Mouse (Mus musculus) stomach, embryonic 14.5 days (tissue): ENCODE measurements around the gene Taf4. TPM values are rescaled to one million over a fixed set of nuclear protein-coding genes. Genes with fewer than 3 reads are reported as not detected.
A peak's percentile ranks its signal among the peaks of the same experiment; 100 is the strongest.

Source experiments
- ATAC-seq: fragments of 200-750 bp; cut with Nextera tagmentation; 2 replicates; pipeline ENCODE4 v1.8.0; 2017; ENCODE audit warnings: low read depth, moderate TSS enrichment; ENCODE audit not compliant: insufficient number of reproducible peaks, insufficient read depth, low FRiP score
- H3K27ac ChIP-seq: fragments of 300-500 bp; sonication (generic); 2 replicates; pipeline ENCODE4 v1.5.1; 2014; ENCODE audit warnings: mild to moderate bottlenecking, low read length, moderate library complexity, mixed read lengths
- H3K27me3 ChIP-seq: fragments of 300-500 bp; sonication (generic); 2 replicates; pipeline ENCODE4 v1.6.1; 2014; ENCODE audit warnings: low read length, control low read depth, mixed read lengths; ENCODE audit not compliant: control insufficient read depth, insufficient read depth
- H3K36me3 ChIP-seq: fragments of 300-500 bp; sonication (generic); 2 replicates; pipeline ENCODE4 v1.6.1; 2014; ENCODE audit warnings: mild to moderate bottlenecking, control low read depth, low read length, moderate library complexity, mixed read lengths; ENCODE audit not compliant: control insufficient read depth, insufficient read depth
- H3K4me1 ChIP-seq: fragments of 300-500 bp; sonication (generic); 2 replicates; pipeline ENCODE4 v1.6.1; 2014; ENCODE audit warnings: low read length, control low read depth, mixed read lengths; ENCODE audit not compliant: control insufficient read depth, insufficient read depth
- H3K4me2 ChIP-seq: fragments of 300-500 bp; sonication (generic); replicated peaks from 2 replicates; pipeline ENCODE4 v1.6.1; 2014; ENCODE audit warnings: low read depth, low read length, control low read depth
- H3K4me3 ChIP-seq: fragments of 300-500 bp; sonication (generic); 2 replicates; pipeline ENCODE4 v1.5.1; 2014; ENCODE audit warnings: low read depth, low read length, control low read depth
- H3K9ac ChIP-seq: fragments of 300-500 bp; sonication (generic); replicated peaks from 2 replicates; pipeline ENCODE4 v1.6.1; 2014; ENCODE audit warnings: low read depth, mild to moderate bottlenecking, control low read depth, low read length, moderate library complexity, mixed read lengths
- H3K9me3 ChIP-seq: fragments of 300-500 bp; sonication (generic); 2 replicates; pipeline ENCODE4 v1.6.1; 2016; ENCODE audit warnings: low read depth, low read length, control low read depth; ENCODE audit not compliant: control insufficient read depth
- WGBS: fragments of 180-500 bp; shearing (Covaris S2); extraction: QIAGEN DNeasy Blood & Tissue Kit; methylation state at CpG from one replicate; pipeline ENCODE4 v1.1.7; 2014; 5-methylcytosine and 5-hydroxymethylcytosine counted together
- polyA plus RNA-seq: library from polyadenylated mRNA; unstranded; fragments of >200 nt; fragmentation: Nextera tagmentation; extraction: Ambion mirVana; gene quantifications from 2 replicates; pipeline ENCODE4 v1.2.1, GENCODE M21; 2014

Gene Taf4
- polyA plus RNA-seq, 1 experiment from 2014 or later = 6.8 TPM

GRCm38 (mm10) chr2:179978250-179978649, 1.8 kb upstream of the Taf4 start:
- 79% methylated on average over 3 of the region's 3 CpGs for WGBS
- Histone ChIP-seq H3K4me3 (no peak overlapping the region), H3K36me3 (no peaks in the 10 kb centered on the region), H3K27ac (no peak overlapping the region), H3K27me3 (no peaks in the 10 kb centered on the region), H3K4me1 (peaks cover 19% of the 10 kb centered on the region; the same call in 1 of the 2 replicates), H3K4me2 (no peak overlapping the region), H3K9me3 (no peaks in the 10 kb centered on the region), H3K9ac (no peak overlapping the region)
- ATAC-seq = no peak

- WGBS = 7% methylated on average over 10 of the region's 10 CpGs
- H3K27ac ChIP-seq = peak overlapping the region; percentile 95; the same call in 1 of the 2 replicates
- H3K4me3 ChIP-seq = peak overlapping the region; percentile 76
- H3K4me2 ChIP-seq = peak overlapping the region; percentile 52
- H3K36me3 ChIP-seq = no peaks in the 10 kb centered on the region
- H3K9me3 ChIP-seq = no peaks in the 10 kb centered on the region
- peak overlapping the region; percentile 79 for H3K9ac ChIP-seq
- ATAC-seq = no peak
- no peaks in the 10 kb centered on the region for H3K27me3 ChIP-seq
- peaks cover 22% of the 10 kb centered on the region; the same call in 1 of the 2 replicates for H3K4me1 ChIP-seq
Measured at GRCm38 (mm10) chr2:179977344-179978025, 1.0 kb upstream of the Taf4 start.

GRCm38 (mm10) chr2:179976295-179976627, 185 bp downstream of the Taf4 start:
- under 1% methylated on average over 40 of the region's 54 CpGs for WGBS
- no peaks in the 10 kb centered on the region for H3K36me3 ChIP-seq
- ATAC-seq = peak; percentile 43
- peak overlapping the region; percentile 80 for H3K9ac ChIP-seq
- no peaks in the 10 kb centered on the region for H3K9me3 ChIP-seq
- peaks cover 22% of the 10 kb centered on the region; the same call in 1 of the 2 replicates for H3K4me1 ChIP-seq
- peak overlapping the region; percentile 72; the same call in 1 of the 2 replicates for H3K27ac ChIP-seq
- H3K27me3 ChIP-seq = no peaks in the 10 kb centered on the region
- peak overlapping the region; percentile 76 for H3K4me3 ChIP-seq
- peak overlapping the region; percentile 99; the same call in 1 of the 2 replicates for H3K4me2 ChIP-seq

DNA sequence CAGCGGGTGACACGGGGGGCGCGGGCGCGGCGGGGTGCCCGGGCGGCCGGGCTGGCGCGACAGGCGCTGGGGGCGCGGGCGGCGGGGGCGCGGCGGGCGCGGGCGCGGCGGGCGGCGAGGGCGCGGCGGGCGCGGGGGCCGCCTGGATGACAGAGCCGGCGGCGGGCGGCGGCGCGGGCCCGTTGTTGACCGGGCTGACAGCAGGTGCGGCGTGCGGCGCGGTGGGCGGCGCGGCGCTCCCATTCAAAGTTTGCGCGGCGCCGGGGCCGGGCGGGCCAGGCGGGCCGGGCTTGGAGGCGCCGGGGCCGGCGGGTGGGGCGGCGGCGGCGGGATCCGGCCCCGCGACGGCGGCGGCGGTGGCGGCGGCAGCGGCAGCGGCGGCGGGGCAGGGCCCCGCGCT, 595 bp downstream of the Taf4 start:
- ATAC-seq = no peak
- H3K9me3 ChIP-seq = no peaks in the 10 kb centered on the region
- H3K4me2 ChIP-seq = peak overlapping the region; percentile 99
- 2% methylated on average over 21 of the region's 82 CpGs for WGBS
- H3K4me1 ChIP-seq = peaks cover 22% of the 10 kb centered on the region; the same call in 1 of the 2 replicates
- peak overlapping the region; percentile 76; the same call in 1 of the 2 replicates for H3K4me3 ChIP-seq
- no peaks in the 10 kb centered on the region for H3K36me3 ChIP-seq
- H3K27ac ChIP-seq = no peak overlapping the region
- H3K27me3 ChIP-seq = no peaks in the 10 kb centered on the region
- peak overlapping the region; percentile 80 for H3K9ac ChIP-seq

DNA sequence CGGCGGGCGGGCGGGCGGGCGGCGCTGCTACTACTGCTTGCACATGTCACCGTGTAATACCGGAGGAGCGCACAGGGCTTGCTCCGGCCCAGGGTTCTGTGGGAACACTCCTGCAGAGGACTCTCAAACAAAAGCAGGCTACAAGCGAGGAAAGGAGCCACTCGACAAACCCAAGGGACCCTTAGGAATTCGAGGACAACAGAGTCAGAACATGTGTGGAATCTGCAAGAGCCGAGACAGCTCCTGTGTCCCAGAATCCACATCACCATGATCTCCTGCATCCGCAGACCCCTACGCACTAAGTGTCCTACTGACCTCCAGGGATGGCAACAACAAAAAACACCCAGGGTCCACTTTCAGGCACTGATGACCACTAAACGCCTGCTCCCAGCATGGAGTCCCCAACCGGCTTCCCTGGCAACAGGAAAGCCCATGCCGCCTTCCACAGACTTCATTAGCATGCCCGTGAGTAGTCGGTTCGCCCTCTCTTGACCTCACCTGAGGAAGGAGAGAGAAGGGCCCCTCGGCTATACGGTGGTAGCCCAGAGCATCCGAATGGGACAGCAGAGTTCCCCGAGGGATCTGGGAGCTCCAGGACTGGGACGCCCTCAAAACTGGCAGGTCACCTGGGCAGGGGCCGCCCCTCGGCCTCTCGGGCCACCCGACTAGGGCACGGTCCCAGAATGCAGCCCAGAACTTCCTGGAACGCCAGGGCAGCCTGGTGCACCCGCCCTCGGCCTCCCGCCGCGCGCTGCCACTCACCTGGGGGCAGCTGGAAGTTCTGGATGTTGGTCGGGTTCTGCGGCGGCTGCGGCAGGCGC, 1.6 kb downstream of the Taf4 start:
- Histone ChIP-seq H3K27ac (no peak overlapping the region), H3K9me3 (no peaks in the 10 kb centered on the region), H3K27me3 (no peaks in the 10 kb centered on the region), H3K4me1 (peaks cover 22% of the 10 kb centered on the region; the same call in 1 of the 2 replicates), H3K4me2 (peak overlapping the region; percentile 99), H3K36me3 (no peaks in the 10 kb centered on the region), H3K9ac (peak overlapping the region; percentile 80), H3K4me3 (peak overlapping the region; percentile 76)
- ATAC-seq = peak; percentile 9; the same call in 1 of the 2 replicates
- WGBS = 5% methylated on average over 45 of the region's 45 CpGs

GRCm38 (mm10) chr2:179973871-179974628, 2.4 kb downstream of the Taf4 start:
- Histone ChIP-seq H3K36me3 (no peaks in the 10 kb centered on the region), H3K27ac (no peak overlapping the region), H3K27me3 (no peaks in the 10 kb centered on the region), H3K9ac (0 out of 2 replicates have a peak overlapping the region, but pooled peaks have one; percentile 10), H3K4me3 (peak overlapping the region; percentile 76), H3K4me1 (peaks cover 22% of the 10 kb centered on the region; the same call in 1 of the 2 replicates), H3K4me2 (peak overlapping the region; percentile 99), H3K9me3 (no peaks in the 10 kb centered on the region)
- 31% methylated on average over 8 of the region's 8 CpGs for WGBS
- ATAC-seq = no peak

DNA sequence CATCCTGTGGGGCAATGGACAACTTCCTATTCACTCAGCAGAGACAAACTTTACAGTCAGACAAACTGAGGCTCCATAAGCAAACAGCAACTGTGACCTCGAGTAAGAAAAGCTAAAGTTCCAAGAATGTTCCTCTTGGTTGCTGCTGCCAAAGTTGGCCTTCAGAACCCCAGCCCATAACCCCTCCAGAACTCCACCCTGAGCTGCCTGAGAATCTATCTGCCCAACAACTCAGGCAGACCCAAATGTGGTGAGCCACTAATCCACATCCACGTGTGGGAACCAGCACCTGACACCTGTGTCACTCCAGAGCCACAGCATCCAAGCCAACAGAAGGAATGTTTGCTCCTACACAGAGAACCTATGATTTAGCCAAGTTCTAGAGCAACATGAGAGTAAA, 4.0 kb downstream of the Taf4 start:
- Histone ChIP-seq H3K27me3 (no peaks in the 10 kb centered on the region), H3K4me2 (no peak overlapping the region), H3K9me3 (no peaks in the 10 kb centered on the region), H3K9ac (no peak overlapping the region), H3K4me3 (no peak overlapping the region), H3K36me3 (no peaks in the 10 kb centered on the region), H3K4me1 (peaks cover 22% of the 10 kb centered on the region; the same call in 1 of the 2 replicates), H3K27ac (no peak overlapping the region)
- 59% methylated on average over 2 of the region's 2 CpGs for WGBS
- no peak for ATAC-seq

DNA sequence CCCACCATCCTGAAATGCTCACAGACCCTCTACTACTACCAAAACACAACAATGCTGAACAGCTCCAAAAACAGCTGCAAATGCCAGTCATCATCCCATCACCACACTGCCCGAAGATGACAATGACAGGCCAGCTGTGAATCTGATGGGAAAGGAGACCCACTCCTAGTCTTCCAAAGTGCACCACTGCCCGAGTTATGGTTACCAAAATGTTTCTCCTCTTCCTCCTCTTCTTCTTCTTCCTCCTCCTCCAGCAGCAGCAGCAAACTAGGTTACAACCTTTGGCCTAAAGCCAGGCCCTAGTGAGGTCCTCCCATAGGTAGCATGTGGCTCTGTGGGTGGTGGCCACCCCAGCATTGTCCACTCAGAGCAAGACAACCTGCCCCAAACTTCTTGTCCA, 4.6 kb downstream of the Taf4 start:
- no peak overlapping the region for H3K9ac ChIP-seq
- no peak overlapping the region for H3K4me2 ChIP-seq
- no peaks in the 10 kb centered on the region for H3K27me3 ChIP-seq
- no peak overlapping the region for H3K4me3 ChIP-seq
- H3K27ac ChIP-seq = no peak overlapping the region
- H3K36me3 ChIP-seq = no peaks in the 10 kb centered on the region
- WGBS = 79% methylated on average over 2 of the region's 2 CpGs
- H3K4me1 ChIP-seq = peaks cover 22% of the 10 kb centered on the region; the same call in 1 of the 2 replicates
- ATAC-seq = no peak
- H3K9me3 ChIP-seq = no peaks in the 10 kb centered on the region
